Mouse (Mus musculus): ENCODE measurements at regions not wholly inside any gene's neighbourhood (a gene's known extent, or its start where the extent isn't known, plus 50 kb on each side); places are given as distances from the start of the nearest gene placed in this dataset.

- in situ Hi-C loops (cut with MboI; ENCODE audit: low pct_ligation_motif_present, low pct_unique_long_range_greater_than_20kb, low sequenced_read_pairs) (no loop called here), dilution Hi-C loops (cut with MboI; ENCODE audit: extremely low pct_ligation_motif_present, extremely low pct_unique_long_range_greater_than_20kb, low sequenced_read_pairs) (no loop called here)
- Histone ChIP-seq H3K27ac (ENCODE audit: insufficient read depth, low read depth) (no peak overlapping the region), H3K9ac (ENCODE audit: insufficient read depth, low read depth) (no peak overlapping the region), H3K27me3 (replicated peaks) (no peaks in the 10 kb centered on the region), H3K4me3 (replicated peaks in 1 of 3; ENCODE audit: low read depth in 2 of 3, low read length in 2 of 3, poor library complexity in 1 of 3) (no peak overlapping the region), H3K9me3 (replicated peaks; ENCODE audit: low read length) (no peaks in the 10 kb centered on the region), H3K4me2 (ENCODE audit: insufficient read depth, low read depth, poor library complexity, severe bottlenecking) (no peak overlapping the region), H3K79me2 (replicated peaks; ENCODE audit: control insufficient read depth, extremely low read depth, insufficient read depth, poor library complexity, severe bottlenecking) (no peaks in the 10 kb centered on the region), H3K4me1 (ENCODE audit: control insufficient read depth in 1 of 2, insufficient read depth in 2 of 2) (0 out of 4 replicates have a peak, but pooled peaks cover 0 to 3% of the 10 kb centered on the region in 2 experiments), H3K36me3 (replicated peaks in 1 of 2; ENCODE audit: control insufficient read depth in 1 of 2, insufficient read depth in 1 of 2, low read length in 1 of 2) (no peaks in the 10 kb centered on the region)
- no peak for DNase-seq (ENCODE audit: extremely low read depth)
- TF ChIP-seq SMC3 (IDR thresholded peaks at IDR 0.05; ENCODE audit: low read depth, low read length): no peak
- no peak for TF ChIP-seq BHLHE40 (IDR thresholded peaks at IDR 0.05; ENCODE audit: low read depth, low read length)
- no peak for TF ChIP-seq MAFK (IDR thresholded peaks at IDR 0.05; ENCODE audit: insufficient replicate concordance, low read length)
- TF ChIP-seq MEF2A (IDR thresholded peaks at IDR 0.05; ENCODE audit: borderline replicate concordance, low read depth, low read length): no peak
- no peak for TF ChIP-seq SIN3A (IDR thresholded peaks at IDR 0.05; ENCODE audit: low read length)
- TF ChIP-seq TCF12 (IDR thresholded peaks at IDR 0.05; ENCODE audit: low read depth, low read length): no peak
- no peak for TF ChIP-seq EP300 (IDR thresholded peaks at IDR 0.05; ENCODE audit: low read length)
- TF ChIP-seq CTCF (conservative IDR thresholded peaks at IDR 0.05 in 1 of 2, IDR thresholded peaks at IDR 0.05 in 1 of 2; ENCODE audit: low read depth in 2 of 2, low read length in 2 of 2): no peak
- no peak for TF ChIP-seq JUN (IDR thresholded peaks at IDR 0.05; ENCODE audit: insufficient read depth, low read depth, low read length)
- TF ChIP-seq RCOR1 (conservative IDR thresholded peaks at IDR 0.05; ENCODE audit: low read depth, low read length): no peak
- no peak for TF ChIP-seq KAT2A (IDR thresholded peaks at IDR 0.05; ENCODE audit: insufficient replicate concordance, low read length)
- TF ChIP-seq GABPA (IDR thresholded peaks at IDR 0.05; ENCODE audit: insufficient replicate concordance, low read depth, low read length): no peak
- TF ChIP-seq USF2 (conservative IDR thresholded peaks at IDR 0.05; ENCODE audit: low read depth, low read length): no peak
- TF ChIP-seq IRF4 (IDR thresholded peaks at IDR 0.05; ENCODE audit: low read depth, low read length): no peak
These were observed 295.1 kb upstream of the Npvf start for GRCm38 (mm10) chr6:50949361-50949760.

GRCm38 (mm10) chr6:50949883-50950583 is 295.8 kb upstream of the Npvf start:
- DNase-seq (ENCODE audit: extremely low read depth): no peak
- dilution Hi-C loops (cut with MboI; ENCODE audit: extremely low pct_ligation_motif_present, extremely low pct_unique_long_range_greater_than_20kb, low sequenced_read_pairs) (no loop called here), in situ Hi-C loops (cut with MboI; ENCODE audit: low pct_ligation_motif_present, low pct_unique_long_range_greater_than_20kb, low sequenced_read_pairs) (no loop called here)
- TF ChIP-seq PAX5 (IDR thresholded peaks at IDR 0.05; ENCODE audit: low read length) (no peak), ZC3H11A (IDR thresholded peaks at IDR 0.05; ENCODE audit: low read depth, low read length) (no peak), POLR2A (IDR thresholded peaks at IDR 0.05; ENCODE audit: low read depth, low read length) (no peak), POLR2AphosphoS2 (IDR thresholded peaks at IDR 0.05; ENCODE audit: low read depth, low read length) (no peak), TBP (conservative IDR thresholded peaks at IDR 0.05; ENCODE audit: low read depth, low read length) (no peak), NELFE (IDR thresholded peaks at IDR 0.05; ENCODE audit: low read depth, low read length) (no peak), RAD21 (IDR thresholded peaks at IDR 0.05; ENCODE audit: low read depth, low read length) (no peak), ELF1 (IDR thresholded peaks at IDR 0.05; ENCODE audit: low read depth, low read length) (no peak), TCF12 (IDR thresholded peaks at IDR 0.05; ENCODE audit: low read depth, low read length) (no peak), ZNF384 (IDR thresholded peaks at IDR 0.05; ENCODE audit: low read depth, low read length) (no peak)
- no peaks in the 10 kb centered on the region for H3K27me3 ChIP-seq (replicated peaks)
- H3K27ac ChIP-seq (ENCODE audit: insufficient read depth, low read depth): no peak overlapping the region
- H3K36me3 ChIP-seq (replicated peaks in 1 of 2; ENCODE audit: control insufficient read depth in 1 of 2, insufficient read depth in 1 of 2, low read length in 1 of 2): no peaks in the 10 kb centered on the region
- no peak overlapping the region for H3K4me2 ChIP-seq (ENCODE audit: insufficient read depth, low read depth, poor library complexity, severe bottlenecking)
- H3K9me3 ChIP-seq (replicated peaks; ENCODE audit: low read length): no peaks in the 10 kb centered on the region
- H3K4me3 ChIP-seq (replicated peaks in 1 of 3; ENCODE audit: low read depth in 2 of 3, low read length in 2 of 3, poor library complexity in 1 of 3): no peak overlapping the region
- H3K4me1 ChIP-seq (ENCODE audit: control insufficient read depth in 1 of 2, insufficient read depth in 2 of 2): 0 out of 4 replicates have a peak, but pooled peaks cover 0 to 3% of the 10 kb centered on the region in 2 experiments
- H3K9ac ChIP-seq (ENCODE audit: insufficient read depth, low read depth): no peak overlapping the region
- no peaks in the 10 kb centered on the region for H3K79me2 ChIP-seq (replicated peaks; ENCODE audit: control insufficient read depth, extremely low read depth, insufficient read depth, poor library complexity, severe bottlenecking)
